Mouse (Mus musculus) forebrain, embryonic 10.5 days (tissue): Measurements from ENCODE around the gene Msh5. TPM values are rescaled to one million over a fixed set of nuclear protein-coding genes. Genes with fewer than 3 reads are reported as not detected.
A peak's percentile ranks its signal among the peaks of the same experiment; 100 is the strongest.
"Not testable (repeated sequence)": the region's sequence is repeated elsewhere in the genome, so short reads cannot be mapped to it uniquely, and the experiment has no call there.

Experiments used
- DNase-seq: peaks from one replicate; pipeline ENCODE4 v3.0.0-alpha.2; 2017; ENCODE audit warnings: low spot score; ENCODE audit errors: extremely low spot score
- H3K27ac ChIP-seq: fragments of 300-500 bp; sonication (generic); 2 replicates; pipeline ENCODE4 v1.5.1; 2016; ENCODE audit warnings: mild to moderate bottlenecking
- H3K27me3 ChIP-seq: fragments of 300-500 bp; sonication (generic); 2 replicates; pipeline ENCODE4 v1.6.1; 2016; ENCODE audit warnings: mild to moderate bottlenecking; ENCODE audit not compliant: poor library complexity, severe bottlenecking
- H3K36me3 ChIP-seq: fragments of 300-500 bp; sonication (generic); replicated peaks from 2 replicates; pipeline ENCODE4 v1.6.1; 2016; ENCODE audit warnings: mild to moderate bottlenecking, moderate library complexity
- H3K4me1 ChIP-seq: fragments of 300-500 bp; sonication (generic); 2 replicates; pipeline ENCODE4 v1.6.1; 2016
- H3K4me3 ChIP-seq: fragments of 300-500 bp; sonication (generic); 2 replicates; pipeline ENCODE4 v1.5.1; 2016; ENCODE audit warnings: mild to moderate bottlenecking, moderate library complexity
- H3K9me3 ChIP-seq: fragments of 300-500 bp; sonication (generic); 2 replicates; pipeline ENCODE4 v1.6.1; 2016; ENCODE audit warnings: mild to moderate bottlenecking, moderate library complexity
- WGBS: fragments of 180-500 bp; shearing (Covaris S2); methylation state at CpG from one replicate; pipeline ENCODE4 v1.1.7; 2016; 5-methylcytosine and 5-hydroxymethylcytosine counted together
- polyA plus RNA-seq: library from polyadenylated mRNA; unstranded; fragments of >200 nt; fragmentation: Nextera tagmentation; extraction: Ambion mirVana; gene quantifications from 2 replicates; pipeline ENCODE4 v1.2.1, GENCODE M21; 2016

Gene Msh5
- polyA plus RNA-seq, 1 experiment from 2014 or later: 5.1 TPM

DNA sequence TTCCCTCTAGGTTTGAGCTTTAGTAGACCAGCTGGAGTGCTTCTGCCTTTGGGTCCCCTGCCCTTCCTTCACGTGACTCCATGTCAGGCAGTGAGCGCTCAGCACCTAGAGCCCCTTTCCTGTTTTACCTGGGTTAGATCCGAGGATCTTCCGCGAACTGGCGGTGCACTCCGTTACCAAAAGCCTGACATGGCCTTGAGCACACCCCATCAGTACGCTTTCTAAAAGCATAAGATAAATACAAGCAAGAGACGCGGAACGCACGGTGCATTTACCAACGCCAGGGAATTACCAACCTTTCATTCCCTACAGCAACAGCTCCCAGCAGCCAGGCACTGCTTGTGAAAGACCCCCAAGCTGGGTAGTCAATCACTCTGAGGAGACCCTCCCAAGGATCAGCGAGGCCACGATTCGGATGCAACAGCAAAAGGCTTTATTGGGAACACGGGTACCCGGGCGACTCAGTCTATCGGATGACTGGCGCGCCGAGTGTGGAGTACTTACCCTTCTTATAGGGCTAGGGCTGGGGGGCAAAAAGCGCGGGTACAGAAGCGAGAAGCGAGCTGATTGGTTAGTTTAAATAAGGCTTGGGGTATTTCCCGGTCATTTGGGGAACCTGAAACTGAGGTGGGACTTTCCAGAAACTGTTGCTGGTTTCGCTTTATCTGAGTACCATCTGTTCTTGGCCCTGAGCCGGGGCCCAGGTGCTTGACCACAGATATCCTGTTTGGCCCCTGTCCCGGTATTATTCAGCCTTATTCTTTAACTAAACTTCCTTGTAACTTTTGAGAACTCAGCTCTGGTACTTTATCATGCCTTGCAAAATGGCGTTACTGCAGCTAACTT, 46.5 kb downstream of the Msh5 start:
- Histone ChIP-seq H3K4me1 (peaks cover 67% of the 10 kb centered on the region), H3K27ac (peak overlapping the region; percentile 94), H3K36me3 (peaks cover 67% of the 10 kb centered on the region), H3K4me3 (peak overlapping the region; percentile 74)
- not testable (repeated sequence) for H3K9me3 ChIP-seq, H3K27me3 ChIP-seq
- 31% methylated on average over 30 of the region's 32 CpGs for WGBS
- DNase-seq: peak; percentile 53

DNA sequence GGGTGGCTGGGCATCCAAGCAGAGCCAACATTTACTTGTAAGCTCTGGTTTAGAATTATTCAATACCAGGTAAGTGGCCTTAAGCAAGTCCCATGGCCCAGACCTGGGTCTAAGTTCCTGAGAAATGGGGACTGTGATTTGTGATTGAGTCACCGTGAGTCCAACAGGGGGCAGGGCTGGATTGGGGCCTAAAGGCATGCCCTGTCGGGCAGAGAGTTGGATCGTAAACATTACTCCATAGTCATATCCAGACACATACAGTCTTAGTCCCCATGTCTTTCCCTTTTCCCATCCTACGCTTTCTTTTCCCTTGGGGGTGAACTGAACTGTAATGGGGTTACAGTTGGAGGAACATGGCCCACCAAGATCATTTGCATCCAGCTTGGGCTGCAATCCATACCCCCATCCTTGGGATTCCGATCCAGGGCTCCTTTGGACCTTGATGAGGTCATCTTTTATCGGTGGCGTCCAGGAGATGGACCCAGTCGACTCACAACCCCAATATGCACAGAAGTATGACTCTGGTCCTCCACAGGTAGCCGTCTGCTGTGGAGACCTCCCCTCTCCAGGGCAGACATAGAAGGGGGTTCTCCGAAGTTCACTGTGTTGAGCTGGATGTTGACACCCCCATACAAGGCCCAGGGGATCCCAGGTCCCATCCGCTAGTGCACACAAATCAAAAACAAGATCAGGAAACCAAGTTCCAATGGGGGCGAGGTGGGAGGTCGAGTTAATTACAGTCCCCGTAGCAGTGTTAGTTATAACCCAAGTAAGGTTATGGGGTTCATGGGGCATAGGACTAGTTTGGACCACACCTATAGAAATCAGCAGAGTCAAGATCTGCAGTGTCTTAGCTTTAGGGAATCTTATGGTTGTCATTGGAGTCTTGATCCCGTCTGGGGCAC, 47.8 kb downstream of the Msh5 start:
- Histone ChIP-seq H3K4me3 (peak overlapping the region; percentile 74), H3K4me1 (peaks cover 67% of the 10 kb centered on the region), H3K27ac (peak overlapping the region; percentile 94), H3K36me3 (peaks cover 62% of the 10 kb centered on the region), H3K27me3 (no peaks in the 10 kb centered on the region), H3K9me3 (0 out of 2 replicates have a peak, but pooled peaks cover 2% of the 10 kb centered on the region)
- WGBS: 96% methylated on average over 15 of the region's 15 CpGs
- DNase-seq: no peak

DNA sequence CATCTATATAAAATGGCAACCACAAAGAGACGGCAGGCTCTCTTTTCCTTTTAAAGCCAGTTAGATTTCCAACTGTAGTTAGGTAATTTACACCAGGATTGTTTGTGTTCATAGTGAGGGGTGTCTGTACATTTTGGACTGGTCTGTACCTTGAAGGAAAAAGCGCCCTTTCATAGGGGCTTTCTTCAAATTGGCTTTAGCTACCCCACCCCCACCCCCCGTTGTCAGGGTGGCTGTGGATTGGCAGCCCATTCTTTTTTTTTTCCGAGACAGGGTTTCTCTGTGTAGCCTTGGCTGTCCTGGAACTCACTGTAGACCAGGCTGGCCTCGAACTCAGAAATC, 49.4 kb downstream of the Msh5 start:
- WGBS: 91% methylated on average over 5 of the region's 5 CpGs
- peak overlapping the region; percentile 3; the same call in 1 of the 2 replicates for H3K4me3 ChIP-seq
- no peak overlapping the region for H3K27ac ChIP-seq
- H3K4me1 ChIP-seq: peaks cover 51% of the 10 kb centered on the region
- H3K36me3 ChIP-seq: peaks cover 64% of the 10 kb centered on the region
- no peaks in the 10 kb centered on the region for H3K27me3 ChIP-seq
- DNase-seq: no peak
- H3K9me3 ChIP-seq: 0 out of 2 replicates have a peak, but pooled peaks cover 2% of the 10 kb centered on the region

DNA sequence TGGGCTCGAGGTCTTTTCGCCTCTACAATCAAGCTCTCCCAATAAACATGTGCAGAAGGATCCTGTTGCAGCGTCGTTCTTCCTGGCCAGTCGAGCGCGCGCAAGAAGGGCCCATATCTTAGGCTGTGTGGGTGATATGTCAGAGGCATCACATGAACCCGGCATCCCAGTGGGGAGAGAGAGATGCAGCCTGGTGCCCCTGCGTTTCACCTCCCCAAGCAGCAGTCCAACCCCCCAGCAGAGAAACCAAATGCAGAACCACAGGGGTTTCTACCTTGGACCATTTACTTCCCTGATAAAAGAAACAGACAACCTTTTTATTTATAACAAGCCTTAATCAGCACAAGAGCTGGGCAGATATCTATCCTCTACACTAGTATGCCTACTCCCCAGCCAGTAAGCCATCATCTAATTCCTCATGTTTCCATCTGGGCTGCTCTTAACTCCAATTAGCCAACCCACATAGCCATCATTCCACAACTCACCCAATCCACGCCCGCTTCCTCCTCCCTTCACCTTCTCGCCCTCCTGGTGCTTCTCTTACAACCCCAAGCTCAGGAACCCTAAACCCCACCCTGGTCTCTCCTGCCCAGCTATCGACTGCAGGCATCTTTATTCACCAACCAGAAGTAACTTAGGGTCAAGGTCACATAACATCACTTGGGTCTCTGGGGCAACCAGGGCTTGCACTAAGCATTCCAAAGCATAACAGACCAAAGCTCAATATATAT, 50.0 kb downstream of the Msh5 start:
- Histone ChIP-seq H3K36me3 (peaks cover 69% of the 10 kb centered on the region), H3K4me3 (peak overlapping the region; percentile 3; the same call in 1 of the 2 replicates)

DNA sequence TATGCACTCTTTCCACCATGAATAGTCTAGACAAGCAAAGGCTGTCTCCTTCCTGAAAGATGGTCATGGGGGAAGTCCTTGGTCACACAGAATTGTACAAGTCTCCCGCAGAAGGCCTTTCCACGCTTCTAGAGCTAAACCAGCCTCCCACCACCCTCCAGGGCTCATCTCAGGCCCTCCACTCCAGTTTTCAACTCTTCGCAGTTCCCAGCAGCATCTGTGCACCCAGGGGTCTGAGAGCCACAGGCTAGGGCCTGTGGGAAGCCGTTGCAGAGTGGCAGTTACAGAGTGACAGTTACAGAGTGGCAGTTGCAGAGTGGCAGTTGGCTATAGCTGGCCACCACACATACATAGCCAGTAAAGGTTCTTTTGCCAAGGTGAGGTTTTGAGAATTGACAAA, 50.6 kb downstream of the Msh5 start:
- Histone ChIP-seq H3K4me3 (peak overlapping the region; percentile 12; the same call in 1 of the 2 replicates), H3K36me3 (peaks cover 76% of the 10 kb centered on the region), H3K4me1 (peaks cover 41% of the 10 kb centered on the region)
- WGBS: 94% methylated on average over 4 of the region's 4 CpGs
- H3K27ac ChIP-seq, H3K9me3 ChIP-seq, H3K27me3 ChIP-seq, DNase-seq: not testable (repeated sequence)

More for the DNA sequence above, 50.0 kb downstream of the Msh5 start:
- Histone ChIP-seq H3K27ac (no peak overlapping the region), H3K4me1 (peaks cover 46% of the 10 kb centered on the region), H3K27me3 (no peaks in the 10 kb centered on the region), H3K9me3 (0 out of 2 replicates have a peak, but pooled peaks cover 2% of the 10 kb centered on the region)
- WGBS: 94% methylated on average over 13 of the region's 14 CpGs
- no peak for DNase-seq

DNA sequence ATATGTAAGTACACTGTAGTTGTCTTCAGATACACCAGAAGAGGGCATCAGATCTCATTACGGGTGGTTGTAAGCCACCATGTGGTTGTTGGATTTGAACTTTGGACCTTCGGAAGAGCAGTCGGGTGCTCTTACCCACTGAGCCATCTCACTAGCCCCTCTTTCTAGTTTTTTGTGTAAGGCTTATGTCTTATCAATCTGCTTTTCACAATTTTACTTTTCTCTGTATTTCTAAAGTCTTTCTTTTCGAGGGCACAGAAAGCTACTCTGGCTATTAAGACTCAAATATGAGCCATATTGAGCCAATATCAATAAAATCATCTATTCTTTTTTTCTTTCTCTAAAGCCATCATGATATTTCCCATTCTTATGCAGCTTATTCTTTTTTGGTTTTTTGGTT, 51.4 kb downstream of the Msh5 start:
- not testable (repeated sequence) for H3K27me3 ChIP-seq, H3K9me3 ChIP-seq, DNase-seq, H3K4me3 ChIP-seq, H3K27ac ChIP-seq
- 95% methylated on average over 4 of the region's 4 CpGs for WGBS
- peaks cover 36% of the 10 kb centered on the region for H3K4me1 ChIP-seq
- peaks cover 83% of the 10 kb centered on the region for H3K36me3 ChIP-seq

DNA sequence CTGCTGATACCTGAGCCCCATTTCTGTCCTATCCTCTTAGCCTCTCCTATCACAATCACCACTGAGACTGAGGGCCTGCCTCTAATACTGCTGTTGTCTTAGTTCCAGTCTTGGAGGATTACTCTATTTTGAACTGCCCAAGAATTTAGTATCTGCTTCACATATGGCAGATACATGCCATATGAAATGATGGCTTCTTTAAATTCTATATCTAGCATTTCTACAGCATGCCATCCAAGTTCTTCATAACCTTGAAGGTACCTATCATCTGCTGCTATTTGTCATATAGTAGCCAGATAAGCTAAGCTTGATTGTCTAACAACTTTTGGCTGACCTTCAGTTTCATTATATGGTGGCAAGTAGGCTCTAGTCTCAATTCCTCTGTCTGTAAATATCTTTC, 51.8 kb downstream of the Msh5 start:
- Histone ChIP-seq H3K4me3 (no peak overlapping the region), H3K36me3 (peaks cover 86% of the 10 kb centered on the region), H3K27me3 (no peaks in the 10 kb centered on the region), H3K4me1 (peaks cover 32% of the 10 kb centered on the region), H3K9me3 (0 out of 2 replicates have a peak, but pooled peaks cover 2% of the 10 kb centered on the region), H3K27ac (no peak overlapping the region)
- no peak for DNase-seq

DNA sequence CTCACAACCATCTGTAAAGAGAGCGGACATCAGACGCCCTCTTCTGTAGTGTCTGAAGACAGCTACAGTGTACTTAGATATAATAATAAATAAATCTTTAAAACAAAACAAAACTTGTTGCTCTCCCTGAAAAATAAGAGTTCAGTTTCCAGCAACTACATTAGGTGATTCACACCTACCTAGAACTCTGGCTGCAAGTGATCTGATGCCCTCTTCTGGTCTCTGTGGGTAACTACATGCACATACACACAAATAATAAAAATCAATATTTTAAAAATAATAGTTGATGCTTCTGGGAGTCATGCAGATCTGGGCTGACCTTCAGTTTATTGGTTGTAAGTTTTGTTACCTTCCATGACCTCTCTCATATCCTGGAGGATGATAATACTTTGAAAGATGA, 62.3 kb downstream of the Msh5 start:
- H3K9me3 ChIP-seq: no peaks in the 10 kb centered on the region
- peak overlapping the region; percentile 96; the same call in 1 of the 2 replicates for H3K4me3 ChIP-seq
- no peak for DNase-seq
- peaks cover 61% of the 10 kb centered on the region for H3K36me3 ChIP-seq
- H3K4me1 ChIP-seq: peaks cover 26% of the 10 kb centered on the region
- H3K27me3 ChIP-seq: no peaks in the 10 kb centered on the region
- WGBS: 77% methylated on average over 2 of the region's 2 CpGs
- H3K27ac ChIP-seq: no peak overlapping the region

DNA sequence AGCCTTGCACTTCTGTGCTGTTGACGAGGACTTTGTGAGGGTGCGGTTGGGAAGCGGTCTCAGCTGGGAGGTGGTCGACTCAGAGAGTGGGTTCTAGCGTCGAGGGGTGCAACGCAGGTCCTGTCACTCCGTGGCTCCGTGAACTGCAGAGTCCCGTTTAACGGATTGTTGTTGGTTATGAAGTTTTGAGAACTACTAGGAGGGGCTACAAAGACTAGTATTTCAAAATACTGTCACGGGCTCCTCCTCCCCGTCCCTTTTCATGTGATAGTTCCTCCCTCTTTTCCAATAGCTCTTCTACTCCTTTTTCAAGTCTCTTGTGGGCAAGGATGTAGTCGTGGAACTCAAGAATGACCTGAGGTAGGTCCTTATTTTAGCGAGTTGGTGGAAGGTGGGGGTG, 64.2 kb downstream of the Msh5 start:
- peak overlapping the region; percentile 100 for H3K27ac ChIP-seq
- WGBS: under 1% methylated on average over 15 of the region's 15 CpGs
- DNase-seq: no peak

DNA sequence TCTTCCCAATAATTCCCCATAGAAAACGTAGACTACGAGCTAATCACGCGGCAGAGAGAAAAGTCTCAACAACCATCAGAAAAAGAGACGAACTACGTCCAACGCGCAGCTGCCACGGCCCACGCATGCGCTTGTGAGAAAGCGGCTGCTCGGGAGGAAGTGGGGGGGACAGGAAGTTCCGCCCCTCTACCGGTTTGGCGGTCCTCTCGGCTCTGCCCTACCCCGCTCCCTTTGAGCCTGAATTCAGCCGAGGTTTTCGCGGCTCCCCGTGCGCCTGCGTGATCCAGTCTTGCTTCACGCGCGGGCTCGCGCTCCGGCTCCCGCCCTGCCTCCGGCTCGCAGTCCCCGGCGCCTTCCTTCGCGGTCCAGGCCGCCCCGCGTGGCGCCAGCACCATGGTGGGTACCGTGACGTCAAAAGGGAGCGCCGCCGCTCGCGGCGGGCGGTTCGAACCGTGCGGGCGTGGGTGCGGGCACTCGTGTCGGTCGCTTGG, 64.8 kb downstream of the Msh5 start, which contains the start of gene Lsm2:
Gene Lsm2 (plus strand): TSS at position 173 of the 491 bp plus-strand sequence.
- H3K27me3 ChIP-seq: no peaks in the 10 kb centered on the region
- peaks cover 26% of the 10 kb centered on the region for H3K4me1 ChIP-seq
- no peaks in the 10 kb centered on the region for H3K9me3 ChIP-seq
- WGBS: under 1% methylated on average over 58 of the region's 58 CpGs
- H3K36me3 ChIP-seq: peaks cover 48% of the 10 kb centered on the region
- peak within 1 kb of the TSS; percentile 100 for H3K27ac ChIP-seq
- peak; percentile 90 for DNase-seq
- H3K4me3 ChIP-seq: peak within 1 kb of the TSS; percentile 96

More for the DNA sequence above, 64.2 kb downstream of the Msh5 start:
- Histone ChIP-seq H3K9me3 (no peaks in the 10 kb centered on the region), H3K4me3 (peak overlapping the region; percentile 96), H3K4me1 (peaks cover 26% of the 10 kb centered on the region), H3K36me3 (peaks cover 48% of the 10 kb centered on the region), H3K27me3 (no peaks in the 10 kb centered on the region)

DNA sequence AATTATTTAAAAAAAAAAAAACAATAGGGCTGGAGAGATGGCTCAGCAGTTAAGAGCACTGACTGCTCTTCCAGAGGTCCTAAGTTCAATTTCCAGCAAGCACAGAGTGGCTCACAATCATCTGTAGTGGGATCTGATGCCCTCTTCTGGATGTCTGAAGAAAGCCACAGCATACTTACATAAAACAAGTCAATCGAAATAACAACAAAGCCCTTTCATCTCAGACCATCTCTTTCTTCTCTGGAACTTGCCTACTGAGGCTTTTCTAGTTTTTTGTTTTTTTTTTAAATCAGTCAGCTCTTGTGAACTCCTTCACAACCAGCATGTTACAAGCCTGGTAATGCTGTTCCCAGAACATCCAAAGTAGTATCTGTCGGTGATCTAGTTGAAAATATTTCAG, 65.9 kb downstream of the Msh5 start:
- peaks cover 26% of the 10 kb centered on the region for H3K4me1 ChIP-seq
- H3K9me3 ChIP-seq: no peaks in the 10 kb centered on the region
- H3K27me3 ChIP-seq: no peaks in the 10 kb centered on the region
- H3K4me3 ChIP-seq: peak overlapping the region; percentile 96
- no peak for DNase-seq
- WGBS: 29% methylated on average over 2 of the region's 2 CpGs
- H3K27ac ChIP-seq: peak overlapping the region; percentile 100
- H3K36me3 ChIP-seq: peaks cover 37% of the 10 kb centered on the region

DNA sequence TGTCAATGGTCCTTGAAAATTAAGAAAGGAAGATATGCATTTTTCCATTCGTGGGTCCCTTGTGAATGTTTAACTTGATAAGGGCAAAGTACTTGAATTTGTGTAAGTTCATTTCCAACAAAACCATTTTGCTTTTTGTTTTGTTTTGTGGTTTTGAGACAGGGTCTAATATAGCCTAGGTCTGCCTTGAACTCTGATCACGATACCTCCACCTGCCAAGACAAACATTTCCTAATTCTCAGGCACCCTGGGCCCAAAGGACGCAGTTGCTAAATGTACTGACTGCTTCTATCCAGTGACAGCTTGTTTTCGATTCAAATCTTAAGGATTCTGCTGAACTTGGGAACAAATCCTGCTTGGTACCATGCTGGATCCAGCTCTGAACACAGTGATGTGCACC, 66.9 kb downstream of the Msh5 start:
- DNase-seq: no peak

More for the DNA sequence above, 66.9 kb downstream of the Msh5 start:
- Histone ChIP-seq H3K4me1 (peaks cover 26% of the 10 kb centered on the region), H3K36me3 (peaks cover 27% of the 10 kb centered on the region), H3K4me3 (no peak overlapping the region), H3K9me3 (no peaks in the 10 kb centered on the region), H3K27ac (no peak overlapping the region), H3K27me3 (no peaks in the 10 kb centered on the region)
- WGBS: 94% methylated on average over 4 of the region's 4 CpGs
